ENCODE assay signal across 12 mouse cellular contexts in genomic region chr15:79543968-79544367, GRCm38 (mm10). TPM values are rescaled to one million over a fixed set of nuclear protein-coding genes. Genes with fewer than 3 reads are reported as not detected.
A peak's percentile ranks its signal among the peaks of the same experiment; 100 is the strongest.
DNase-seq lines count a peak whose midpoint lies in the region; ATAC-seq and TF ChIP-seq lines count a peak whose summit lies in the region.
"Had no signal": no experiment of that assay in that cellular context is flagged by ENCODE, and none has a peak within 500 bp of the region (broad histone marks: within the 10 kb centered on the region; RNA-seq: fewer than 3 reads in every experiment).

No protein-coding gene starts in this region.

- H3K27me3 ChIP-seq in heart, embryonic 11.5 days (ENCODE audit: control insufficient read depth, insufficient read depth, low read length), result no peaks in the 10 kb centered on the region
- no peaks in the 10 kb centered on the region for H3K27me3 ChIP-seq in hindbrain, embryonic 15.5 days
- no peaks in the 10 kb centered on the region for H3K27me3 ChIP-seq in midbrain, embryonic 11.5 days (ENCODE audit: control insufficient read depth, insufficient read depth, low read length)

- peaks cover 40% of the 10 kb centered on the region for H3K36me3 ChIP-seq in heart, embryonic 11.5 days (ENCODE audit: control insufficient read depth, insufficient read depth, low read length)
- peaks cover 32% of the 10 kb centered on the region for H3K36me3 ChIP-seq in ES-E14 (ENCODE audit: control insufficient read depth, insufficient read depth, low read length, poor library complexity, severe bottlenecking)
- peaks cover 51% of the 10 kb centered on the region for H3K36me3 ChIP-seq in hindbrain, embryonic 15.5 days
- H3K36me3 ChIP-seq in midbrain, embryonic 11.5 days (ENCODE audit: control insufficient read depth, insufficient read depth, low read length), result peaks cover 31% of the 10 kb centered on the region

- no peak for DNase-seq in heart, adult 9 months (ENCODE audit: low spot score in 2 of 2)
- DNase-seq in ES-E14 (ENCODE audit: low read depth, low spot score), result no peak
- DNase-seq in midbrain, embryonic 11.5 days (ENCODE audit: low spot score, missing footprints), result no peak
- no peak for DNase-seq in spleen, postnatal 10 days (ENCODE audit: low spot score in 2 of 2)
- no peak for DNase-seq in thymus, postnatal 14 days
- DNase-seq: adrenal gland, postnatal 14 days; thymus, postnatal 4 days had no signal

- in situ Hi-C loops in ES-E14 (cut with MboI; ENCODE audit: low sequenced_read_pairs in 2 of 2, unreplicated experiment in 2 of 2), result no loop called here

- no peak for ATAC-seq in heart, embryonic 11.5 days (replicated peaks; ENCODE audit: insufficient number of reproducible peaks, low FRiP score, low TSS enrichment)
- no peak for ATAC-seq in hindbrain, embryonic 15.5 days (ENCODE audit: low FRiP score, low read depth)
- no peak for ATAC-seq in midbrain, embryonic 11.5 days (ENCODE audit: low FRiP score)
- no peak for ATAC-seq in inflammation-experienced regulatory T-cells, adult 6 months

- H3K4me2 ChIP-seq in heart, embryonic 11.5 days, result peak overlapping the region; percentile 91
- peak overlapping the region; percentile 83 for H3K4me2 ChIP-seq in hindbrain, embryonic 15.5 days
- peak overlapping the region; percentile 87 for H3K4me2 ChIP-seq in midbrain, embryonic 11.5 days

- H3K9me3 ChIP-seq in heart, embryonic 11.5 days (replicated peaks; ENCODE audit: control insufficient read depth, low read length), result no peaks in the 10 kb centered on the region
- H3K9me3 ChIP-seq in ES-E14 (ENCODE audit: control insufficient read depth, insufficient read depth, low read depth, low read length), result no peaks in the 10 kb centered on the region
- H3K9me3 ChIP-seq in hindbrain, embryonic 15.5 days, result no peaks in the 10 kb centered on the region
- H3K9me3 ChIP-seq in midbrain, embryonic 11.5 days (ENCODE audit: control insufficient read depth, low read length), result no peaks in the 10 kb centered on the region

- H3K4me1 ChIP-seq in heart, embryonic 11.5 days (ENCODE audit: control insufficient read depth, insufficient read depth, low read length), result peaks cover 12% of the 10 kb centered on the region
- peaks cover 0 to 4% of the 10 kb centered on the region in 2 experiments; a peak in 1 of 4 replicates for H3K4me1 ChIP-seq in ES-E14 (ENCODE audit: control insufficient read depth in 2 of 2, insufficient read depth in 2 of 2, low read length in 2 of 2, poor library complexity in 1 of 2)
- peaks cover 40% of the 10 kb centered on the region for H3K4me1 ChIP-seq in hindbrain, embryonic 15.5 days (replicated peaks)
- peaks cover 18% of the 10 kb centered on the region for H3K4me1 ChIP-seq in midbrain, embryonic 11.5 days (ENCODE audit: control insufficient read depth, insufficient read depth, low read length)

- H3K27ac ChIP-seq in heart, embryonic 11.5 days (ENCODE audit: low read depth, low read length), result no peak overlapping the region
- no peak overlapping the region for H3K27ac ChIP-seq in ES-E14 (ENCODE audit: insufficient read depth, low read depth, low read length, poor library complexity, severe bottlenecking)
- no peak overlapping the region for H3K27ac ChIP-seq in hindbrain, embryonic 15.5 days (replicated peaks)
- H3K27ac ChIP-seq in midbrain, embryonic 11.5 days (ENCODE audit: low read depth, low read length), result no peak overlapping the region

- H3K9ac ChIP-seq in heart, embryonic 11.5 days (ENCODE audit: low read depth, low read length), result no peak overlapping the region
- no peak overlapping the region for H3K9ac ChIP-seq in ES-E14 (ENCODE audit: insufficient read depth, low read depth, low read length, poor library complexity, severe bottlenecking)
- H3K9ac ChIP-seq in hindbrain, embryonic 15.5 days, result no peak overlapping the region
- no peak overlapping the region for H3K9ac ChIP-seq in midbrain, embryonic 11.5 days (ENCODE audit: low read length)

- peak overlapping the region; percentile 96; the same call in 1 of the 2 replicates for H3K4me3 ChIP-seq in heart, embryonic 11.5 days (ENCODE audit: low read depth, low read length)
- peak overlapping the region; percentile 1 to 2; a peak in 2 of 4 replicates for H3K4me3 ChIP-seq in ES-E14 (ENCODE audit: insufficient read depth in 1 of 2, low read depth in 1 of 2, low read length in 2 of 2, poor library complexity in 1 of 2, severe bottlenecking in 1 of 2)
- peak overlapping the region; percentile 85 for H3K4me3 ChIP-seq in hindbrain, embryonic 15.5 days
- no peak overlapping the region; the same call in 1 of the 2 replicates for H3K4me3 ChIP-seq in midbrain, embryonic 11.5 days (ENCODE audit: low read depth, low read length)

- 93% methylated on average over 3 of the region's 3 CpGs for WGBS in heart, embryonic 11.5 days (ENCODE audit: insufficient replicate concordance)
- WGBS in hindbrain, embryonic 15.5 days, result 95% methylated on average over 3 of the region's 3 CpGs
- 95% methylated on average over 3 of the region's 3 CpGs for WGBS in midbrain, embryonic 11.5 days

TF ChIP-seq in ES-E14, 5 proteins besides CTCF, POLR2A, EP300 and RAD21:
- TF ChIP-seq MAFK (IDR thresholded peaks at IDR 0.05; ENCODE audit: insufficient read depth, low read depth, low read length) (no peak), CHD2 (IDR thresholded peaks at IDR 0.05; ENCODE audit: low read depth, low read length) (no peak), ZC3H11A (IDR thresholded peaks at IDR 0.05; ENCODE audit: borderline replicate concordance, low read depth, low read length) (no peak), HCFC1 (IDR thresholded peaks at IDR 0.05; ENCODE audit: borderline replicate concordance, insufficient read depth, low read length) (no peak), ZNF384 (IDR thresholded peaks at IDR 0.05; ENCODE audit: low read depth, low read length) (no peak)

RNA-seq across cellular contexts. Expression of gene Ddx17, which starts 2.6 kb away (rescaled TPM):
- polyA plus RNA-seq in heart, embryonic 11.5 days (2014; fragmentation: Nextera tagmentation; extraction: Ambion mirVana), result 50.6 and 60.1 TPM in 2 replicates
- 186 and 211 TPM in 2 replicates for total RNA-seq in ES-E14 (2012; rRNA removed)
- polyA plus RNA-seq in hindbrain, embryonic 15.5 days (2015; fragmentation: Nextera tagmentation; extraction: Ambion mirVana), result 47.2 and 53.9 TPM in 2 replicates
- polyA plus RNA-seq in midbrain, embryonic 11.5 days (2014; fragmentation: Nextera tagmentation; extraction: Ambion mirVana), result 81.9 and 82.6 TPM in 2 replicates
- 10 to 100 TPM; 30.6 to 34.4 (median 33.2) TPM for polyA plus RNA-seq in inflammation-experienced regulatory T-cells, adult 6 months (2017; shearing (Covaris generic))

RNA-seq across cellular contexts. Expression of gene Kdelr3, which starts 27.8 kb away (rescaled TPM):
- 33.4 and 33.5 TPM in 2 replicates for polyA plus RNA-seq in heart, embryonic 11.5 days (2014; fragmentation: Nextera tagmentation; extraction: Ambion mirVana)
- total RNA-seq in ES-E14 (2012; rRNA removed), result 16.2 and 25.6 TPM in 2 replicates
- 12.0 and 13.1 TPM in 2 replicates for polyA plus RNA-seq in hindbrain, embryonic 15.5 days (2015; fragmentation: Nextera tagmentation; extraction: Ambion mirVana)
- polyA plus RNA-seq in midbrain, embryonic 11.5 days (2014; fragmentation: Nextera tagmentation; extraction: Ambion mirVana), result 14.9 and 16.4 TPM in 2 replicates
- 1 to 10 TPM in 1 of 3 experiments, under 1 TPM in 2; 0.40 to 1.8 (median 0.42) TPM for polyA plus RNA-seq in inflammation-experienced regulatory T-cells, adult 6 months (2017; shearing (Covaris generic))
- total RNA-seq: common myeloid progenitor, adult 5-6 weeks; neutrophil, adult 5-6 weeks had no signal

RNA-seq across cellular contexts. Expression of gene Kcnj4, which starts 38.9 kb away (rescaled TPM):
- 0.20 TPM in 1 of 2 replicates, not detected in the other for polyA plus RNA-seq in heart, embryonic 11.5 days (2014; fragmentation: Nextera tagmentation; extraction: Ambion mirVana)
- 3.2 and 5.8 TPM in 2 replicates for total RNA-seq in ES-E14 (2012; rRNA removed)
- not detected in 2 replicates for polyA plus RNA-seq in hindbrain, embryonic 15.5 days (2015; fragmentation: Nextera tagmentation; extraction: Ambion mirVana)
- polyA plus RNA-seq in midbrain, embryonic 11.5 days (2014; fragmentation: Nextera tagmentation; extraction: Ambion mirVana), result not detected in 2 replicates
- not detected for polyA plus RNA-seq in inflammation-experienced regulatory T-cells, adult 6 months (2017; shearing (Covaris generic))
- total RNA-seq: common myeloid progenitor, adult 5-6 weeks; neutrophil, adult 5-6 weeks had no signal
